Mouse (Mus musculus) brain, embryonic 14.5 days (tissue): ENCODE data around the gene Spesp1.

Experiments
- CTCF ChIP-seq: fragments of 200-500 bp; IDR thresholded peaks from 2 replicates; pipeline ENCODE4 v1.5.1; 2012; ENCODE audit warnings: inconsistent platforms, mild to moderate bottlenecking, moderate library complexity, borderline replicate concordance; ENCODE audit not compliant: insufficient read depth, insufficient read length; ENCODE audit errors: extremely low read depth
- POLR2A ChIP-seq: fragments of 200-500 bp; IDR thresholded peaks from 2 replicates; pipeline ENCODE4 v1.6.1; 2012; ENCODE audit warnings: mild to moderate bottlenecking, inconsistent platforms, borderline replicate concordance; ENCODE audit not compliant: poor library complexity, insufficient read depth, insufficient read length, severe bottlenecking; ENCODE audit errors: extremely low read depth

DNA sequence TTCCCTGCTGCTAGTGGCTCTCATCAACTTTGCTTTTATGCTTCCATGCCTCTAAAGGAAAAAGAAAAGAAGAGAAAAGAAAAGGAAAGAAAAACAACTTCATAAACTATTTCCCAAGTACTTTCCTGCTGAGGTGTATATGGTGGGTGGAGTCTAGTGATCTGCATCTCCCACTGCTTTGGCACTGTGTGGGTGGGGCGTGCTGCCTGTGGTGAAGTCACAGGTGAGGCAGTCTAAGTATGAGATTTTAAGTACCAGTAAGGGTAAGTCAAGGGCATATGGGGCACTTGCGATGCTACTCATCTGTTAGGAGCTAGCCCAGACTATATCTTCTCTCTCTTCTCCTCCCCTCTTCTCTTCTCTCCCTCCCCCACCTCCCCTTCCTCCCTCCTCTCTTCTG lies 60.0 kb downstream of the Spesp1 start:
- no peak for TF ChIP-seq POLR2A
- no peak for TF ChIP-seq CTCF
